Mouse (Mus musculus) heart, adult 2 months (tissue): Measurements from ENCODE around the gene Tgif1.

Experiments used
- CTCF ChIP-seq: fragments of 200-600 bp; IDR thresholded peaks from 2 replicates; pipeline ENCODE4 v1.8.1; 2022; ENCODE audit warnings: antibody characterized with exemption, mild to moderate bottlenecking, moderate library complexity
- EP300 ChIP-seq: fragments of 200-500 bp; IDR thresholded peaks from 2 replicates; pipeline ENCODE4 v1.6.1; 2011; ENCODE audit warnings: low read depth, low read length, control low read depth; ENCODE audit not compliant: insufficient read depth
- POLR2A ChIP-seq: fragments of 200-500 bp; IDR thresholded peaks from 2 replicates; pipeline ENCODE4 v1.6.1; 2011; ENCODE audit warnings: mild to moderate bottlenecking, low read depth, low read length, control low read depth; ENCODE audit not compliant: insufficient read depth

DNA sequence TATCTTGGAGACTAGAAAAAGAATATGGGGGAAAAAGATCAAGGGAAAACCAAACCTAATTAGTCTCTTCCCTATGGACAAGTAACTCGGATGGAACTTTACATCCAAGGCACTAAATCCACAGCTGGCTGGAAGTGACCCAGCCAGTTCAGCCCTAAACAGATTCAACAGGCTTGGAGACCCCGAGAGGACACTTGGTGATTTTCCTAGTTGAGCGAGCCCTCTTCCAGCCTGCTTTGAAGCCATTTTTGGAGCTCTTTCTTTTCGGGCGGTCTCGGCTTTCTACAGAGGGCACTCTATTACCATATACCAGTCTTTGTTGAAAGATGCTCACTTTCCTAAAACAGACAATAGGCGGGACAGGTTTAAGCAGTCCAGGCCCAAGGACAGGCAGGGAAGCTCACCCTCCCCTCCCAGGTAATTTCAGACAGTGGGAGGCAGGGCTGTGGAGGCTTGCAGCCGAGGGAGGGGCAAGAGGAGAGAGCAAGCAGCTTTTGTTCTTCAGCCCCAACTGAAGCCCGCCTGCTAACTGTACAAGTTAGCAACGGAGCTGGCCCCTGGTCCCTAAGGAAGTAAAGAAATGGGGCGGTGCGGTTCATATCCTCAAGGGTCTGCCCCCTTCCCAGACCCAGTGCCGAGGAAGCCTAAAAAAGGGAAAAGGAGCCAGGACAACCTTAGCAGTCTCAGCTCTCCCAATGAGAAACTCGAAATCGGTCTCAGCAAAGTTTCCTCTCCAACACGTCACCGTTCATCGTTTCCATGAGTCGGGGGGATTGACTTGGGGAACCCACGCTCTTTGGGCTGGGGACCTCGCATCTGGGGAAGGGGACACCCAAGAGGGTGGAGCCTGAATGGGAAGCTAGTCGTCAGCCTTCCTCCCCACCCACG, 4.6 kb downstream of the Tgif1 start:
- TF ChIP-seq EP300 (no peak), POLR2A (peak; percentile 3; the same call in 1 of the 2 replicates), CTCF (no peak)
